Mouse (Mus musculus) MEL-GATA-1-ER (cell line): ENCODE data around the gene Tcte1.

ENCODE experiments used
- DNase-seq: peaks from one replicate; pipeline ENCODE4 v3.0.0-alpha.2; 2012; ENCODE audit warnings: low read depth; ENCODE audit errors: extremely low read depth

Gene Tcte1

DNA sequence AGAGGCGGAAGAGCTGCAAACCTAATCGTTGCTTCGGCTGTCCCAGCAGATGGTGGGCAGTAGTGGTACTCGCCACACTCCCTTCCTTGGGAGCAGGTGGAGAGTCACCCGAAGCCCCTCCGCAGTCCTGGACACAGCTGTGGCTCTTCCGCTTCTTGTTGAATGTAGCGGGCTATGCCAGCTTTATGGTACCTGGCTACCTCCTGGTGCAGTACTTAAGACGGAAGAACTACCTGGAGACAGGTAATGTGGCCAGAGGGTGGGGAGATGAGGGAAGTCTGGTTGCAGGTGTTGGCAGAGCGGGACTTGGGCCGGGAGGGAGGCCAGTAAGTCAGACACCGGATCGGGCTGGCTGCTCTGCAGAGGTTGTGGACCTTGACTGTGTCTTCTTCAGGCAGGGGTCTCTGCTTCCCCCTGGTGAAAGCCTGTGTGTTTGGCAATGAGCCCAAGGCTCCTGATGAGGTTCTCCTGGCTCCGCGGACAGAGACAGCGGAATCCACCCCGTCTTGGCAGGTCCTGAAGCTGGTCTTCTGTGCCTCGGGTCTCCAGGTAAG, 41.4 kb downstream of the Tcte1 start:
- DNase-seq: no peak

DNA sequence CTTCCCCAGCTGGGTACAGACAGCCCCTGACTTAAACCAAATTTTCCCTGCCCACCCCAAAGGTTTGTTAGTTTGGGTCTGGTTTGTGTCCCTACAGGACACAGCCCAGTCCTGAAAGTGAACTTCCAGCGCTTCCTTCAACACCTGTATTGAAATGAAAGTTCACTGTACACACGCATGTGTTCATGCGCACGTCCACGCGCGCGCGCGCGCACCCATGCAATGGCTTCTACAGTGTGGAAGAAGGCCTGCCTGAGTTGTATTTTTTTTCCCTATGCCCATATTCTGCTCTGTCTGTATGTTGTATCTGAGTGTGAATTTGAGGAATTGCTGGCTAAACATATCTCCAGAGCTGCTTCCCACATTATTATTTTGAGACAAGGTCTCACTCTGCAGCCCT, 41.9 kb downstream of the Tcte1 start:
- DNase-seq: no peak

DNA sequence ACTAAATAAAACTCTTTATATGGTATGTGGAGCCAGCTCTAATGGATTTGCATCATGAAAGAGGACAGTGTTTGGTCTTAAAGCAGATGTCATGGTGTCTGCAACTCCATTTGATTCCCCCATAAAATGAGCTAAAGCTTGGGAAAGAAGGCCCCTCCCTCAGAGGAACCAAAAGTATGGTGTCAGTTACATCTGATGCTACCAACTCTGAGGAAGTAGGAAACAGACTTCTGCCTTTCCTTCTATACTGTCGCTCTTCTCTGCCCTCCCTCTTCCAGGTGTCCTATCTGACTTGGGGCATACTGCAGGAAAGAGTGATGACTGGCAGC, 42.8 kb downstream of the Tcte1 start:
- no peak for DNase-seq

DNA sequence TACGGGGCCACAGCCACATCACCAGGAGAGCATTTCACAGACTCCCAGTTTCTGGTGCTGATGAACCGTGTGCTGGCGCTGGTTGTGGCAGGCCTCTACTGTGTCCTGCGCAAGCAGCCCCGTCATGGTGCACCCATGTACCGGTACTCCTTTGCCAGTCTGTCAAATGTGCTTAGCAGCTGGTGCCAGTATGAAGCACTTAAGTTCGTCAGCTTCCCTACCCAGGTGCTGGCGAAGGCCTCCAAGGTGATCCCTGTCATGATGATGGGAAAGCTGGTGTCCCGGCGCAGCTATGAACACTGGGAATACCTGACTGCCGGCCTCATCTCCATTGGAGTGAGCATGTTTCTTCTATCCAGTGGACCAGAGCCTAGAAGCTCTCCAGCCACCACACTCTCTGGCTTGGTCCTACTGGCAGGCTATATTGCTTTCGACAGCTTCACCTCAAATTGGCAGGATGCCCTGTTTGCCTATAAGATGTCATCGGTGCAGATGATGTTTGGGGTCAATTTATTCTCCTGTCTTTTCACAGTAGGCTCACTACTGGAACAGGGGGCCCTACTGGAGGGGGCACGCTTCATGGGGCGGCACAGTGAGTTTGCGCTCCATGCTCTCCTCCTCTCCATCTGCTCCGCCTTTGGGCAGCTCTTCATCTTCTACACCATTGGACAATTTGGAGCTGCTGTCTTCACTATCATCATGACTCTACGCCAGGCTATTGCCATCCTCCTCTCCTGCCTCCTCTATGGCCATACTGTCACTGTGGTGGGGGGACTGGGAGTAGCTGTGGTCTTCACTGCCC, 43.3 kb downstream of the Tcte1 start:
- DNase-seq: no peak

DNA sequence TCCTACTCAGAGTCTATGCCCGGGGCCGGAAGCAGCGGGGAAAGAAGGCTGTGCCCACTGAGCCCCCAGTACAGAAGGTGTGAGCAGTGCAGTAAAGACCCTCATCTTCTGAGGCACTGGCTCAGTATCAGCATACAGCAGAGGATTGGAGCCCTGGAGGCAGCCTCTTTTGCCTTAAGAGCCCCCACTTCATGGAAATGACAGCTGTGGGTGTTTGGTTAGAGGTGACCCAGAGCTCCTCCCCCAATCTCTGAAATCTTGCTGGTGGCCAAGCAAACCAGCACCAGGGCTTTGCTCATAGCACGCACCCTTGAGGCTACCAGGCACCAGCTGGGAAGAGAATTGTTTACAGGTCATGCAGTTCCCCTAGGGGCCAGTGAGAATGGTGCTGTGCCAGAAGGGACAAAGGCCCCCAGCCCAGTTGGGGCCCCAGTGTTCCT, 43.9 kb downstream of the Tcte1 start:
- no peak for DNase-seq

DNA sequence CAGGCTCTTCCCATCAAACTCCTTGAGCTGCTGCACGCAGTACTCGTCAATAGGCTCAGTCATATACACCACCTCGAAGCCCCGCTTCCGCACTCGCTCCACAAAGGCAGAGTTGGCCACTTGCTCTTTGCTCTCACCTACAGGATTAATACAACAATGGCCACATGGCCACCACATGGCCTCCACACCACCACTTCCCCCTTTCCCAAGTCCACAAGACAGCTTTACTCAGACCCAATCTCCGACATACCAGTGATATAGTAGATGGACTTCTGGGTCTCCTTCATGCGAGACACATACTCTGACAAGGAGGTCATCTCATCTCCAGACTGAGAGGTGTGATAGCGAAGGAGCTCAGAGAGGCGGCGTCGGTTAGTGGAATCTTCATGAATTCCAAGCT, 45.8 kb downstream of the Tcte1 start:
- DNase-seq: no peak

DNA sequence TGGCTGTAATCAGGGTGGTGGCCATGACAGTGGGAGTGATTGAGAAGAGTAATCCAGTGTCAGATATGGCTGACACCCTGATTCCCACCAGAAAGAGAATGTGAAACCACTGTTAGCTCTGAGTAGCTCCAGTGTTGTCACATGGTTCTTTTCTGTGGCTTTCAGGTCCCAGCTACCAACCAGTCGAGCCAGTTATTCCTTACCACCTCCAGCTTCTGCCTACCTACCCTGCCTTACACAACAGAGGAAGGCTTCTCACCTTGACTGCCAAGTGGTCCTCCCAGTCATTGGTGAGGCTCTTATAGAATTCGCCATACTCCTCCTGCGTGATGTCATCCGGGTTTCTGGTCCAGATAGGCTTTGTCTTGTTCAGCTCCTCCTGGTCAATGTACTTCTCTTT, 46.8 kb downstream of the Tcte1 start:
- DNase-seq: no peak

DNA sequence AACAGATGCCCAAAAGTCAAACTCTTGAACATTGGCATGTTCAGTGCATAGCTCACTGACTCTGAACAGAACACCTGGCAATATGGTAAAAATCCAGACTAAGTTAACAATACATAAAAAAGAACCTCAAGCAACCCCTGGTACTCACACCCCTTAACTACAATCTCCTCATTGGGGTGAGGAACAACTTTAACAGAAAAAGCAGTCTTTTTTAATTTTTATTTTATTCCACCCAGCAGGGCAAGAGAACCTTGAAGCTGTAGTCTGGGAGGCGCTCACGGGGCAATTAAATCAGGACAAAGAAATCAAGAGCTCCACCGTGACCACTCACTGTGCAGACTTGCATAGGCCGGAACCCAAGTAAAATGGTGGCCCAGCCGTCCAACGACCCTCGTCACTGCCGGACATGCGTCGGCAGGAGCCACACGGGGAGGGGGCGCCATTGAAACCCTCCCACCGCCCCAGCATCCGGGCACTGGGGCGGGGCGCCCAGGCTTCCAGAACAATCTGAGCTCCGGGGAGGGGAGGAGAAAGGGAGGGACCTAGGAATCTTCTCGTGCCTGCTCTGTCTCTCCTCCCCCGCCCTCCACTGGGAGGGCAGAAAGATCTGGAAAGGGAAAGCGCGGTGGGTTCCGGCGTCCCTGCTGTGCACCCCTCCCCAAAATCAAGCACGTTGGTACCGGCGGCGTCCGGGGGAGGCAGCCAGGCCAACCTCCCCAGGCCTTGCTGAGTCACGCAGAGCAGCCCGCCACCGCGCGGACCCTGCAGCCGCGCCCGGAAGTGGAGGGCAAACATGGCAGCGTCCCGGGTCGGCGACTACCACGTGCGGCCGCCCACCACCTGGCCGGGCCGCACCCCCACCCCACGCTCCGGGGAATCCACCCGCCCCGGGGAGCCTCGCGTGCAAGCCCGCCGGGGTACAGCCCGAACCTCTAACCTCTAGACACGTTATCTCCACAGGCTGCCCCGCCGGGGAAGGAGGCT, 49.2 kb downstream of the Tcte1 start:
- DNase-seq: no peak

DNA sequence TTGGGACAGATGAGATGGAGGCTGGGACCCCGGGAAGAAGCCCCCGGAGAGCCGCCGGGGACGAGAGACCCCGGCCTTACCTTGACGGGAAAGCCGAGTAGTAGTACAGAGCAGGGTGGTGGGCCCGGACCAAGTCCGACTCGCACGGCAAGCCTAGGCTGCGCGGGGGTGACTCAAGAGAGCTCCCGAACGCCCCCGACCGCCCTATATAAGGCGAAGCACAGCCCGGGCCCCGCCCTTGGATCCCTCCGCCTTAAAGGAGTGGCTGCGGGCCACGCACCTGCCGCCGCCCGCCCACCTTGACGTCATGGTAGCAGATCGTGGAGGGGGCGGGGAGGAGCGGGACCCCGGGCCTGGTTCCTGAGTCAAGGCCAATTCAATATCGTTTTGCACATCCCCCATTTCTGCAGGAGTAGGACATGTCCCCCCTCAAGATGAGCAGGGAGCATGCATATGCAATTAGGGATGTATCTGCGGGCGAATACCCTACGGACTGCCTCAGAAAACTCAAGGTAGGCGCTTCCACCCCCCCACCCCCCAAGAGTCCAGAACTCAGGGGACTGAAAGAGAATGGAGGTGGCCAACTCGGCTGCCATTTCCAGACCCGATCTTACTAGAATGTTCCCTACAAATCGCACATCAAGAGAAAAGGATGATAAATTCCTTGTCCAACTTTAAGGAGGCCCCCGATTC, 50.0 kb downstream of the Tcte1 start, which contains the start of gene Hsp90ab1:
Gene Hsp90ab1, minus strand, starts transcription at position 185 of the 693 bp plus-strand sequence.
- peak; percentile 87 for DNase-seq

DNA sequence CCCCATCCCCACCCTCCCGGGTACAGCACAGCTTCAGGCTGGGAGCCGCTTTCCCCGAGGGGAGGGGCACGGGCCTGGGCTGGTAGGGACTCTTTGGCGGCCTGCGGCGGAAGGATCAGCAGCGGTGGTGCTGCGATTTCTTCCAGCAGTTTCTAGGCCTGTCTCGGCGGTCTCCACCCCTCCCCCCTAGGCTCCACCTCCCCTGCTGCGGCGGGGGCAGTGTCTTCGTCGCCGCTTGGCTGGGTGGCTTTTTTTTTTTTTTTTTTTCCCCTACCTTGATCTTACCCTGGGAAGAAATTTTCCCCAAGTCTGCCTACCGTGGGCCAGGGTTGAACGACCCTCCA, 50.5 kb downstream of the Tcte1 start:
- DNase-seq: peak; percentile 89

DNA sequence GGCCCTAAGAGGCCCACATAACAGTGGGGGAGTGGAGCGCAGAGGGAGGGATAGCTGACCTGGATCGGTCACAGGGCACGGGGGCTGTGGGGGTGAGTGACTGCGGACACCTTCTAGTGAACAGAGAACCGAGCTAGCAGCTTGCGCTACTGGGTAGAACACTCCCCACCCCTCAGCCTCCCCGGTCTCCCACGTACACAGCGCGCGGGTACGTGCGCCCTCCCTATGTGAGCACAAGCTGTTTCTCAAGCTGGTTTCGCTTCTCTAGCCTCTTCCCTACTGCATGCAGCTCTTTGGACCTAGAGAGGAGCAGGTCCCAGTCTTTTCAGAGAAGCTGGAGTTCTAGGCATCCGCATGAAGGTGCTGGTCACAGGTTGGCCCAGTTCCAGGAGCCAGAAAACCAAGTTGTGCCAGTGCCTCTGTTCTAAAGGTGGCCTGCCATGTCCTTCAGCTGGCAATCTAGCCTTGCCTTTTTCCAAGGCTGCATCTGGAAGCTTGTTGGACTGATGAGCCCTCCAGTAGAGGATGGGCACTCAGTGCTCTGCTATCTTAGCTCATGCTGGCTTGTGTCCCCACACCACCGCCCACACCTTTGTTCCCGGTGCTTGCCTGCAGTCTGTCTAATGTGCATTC, 51.0 kb downstream of the Tcte1 start:
- no peak for DNase-seq

DNA sequence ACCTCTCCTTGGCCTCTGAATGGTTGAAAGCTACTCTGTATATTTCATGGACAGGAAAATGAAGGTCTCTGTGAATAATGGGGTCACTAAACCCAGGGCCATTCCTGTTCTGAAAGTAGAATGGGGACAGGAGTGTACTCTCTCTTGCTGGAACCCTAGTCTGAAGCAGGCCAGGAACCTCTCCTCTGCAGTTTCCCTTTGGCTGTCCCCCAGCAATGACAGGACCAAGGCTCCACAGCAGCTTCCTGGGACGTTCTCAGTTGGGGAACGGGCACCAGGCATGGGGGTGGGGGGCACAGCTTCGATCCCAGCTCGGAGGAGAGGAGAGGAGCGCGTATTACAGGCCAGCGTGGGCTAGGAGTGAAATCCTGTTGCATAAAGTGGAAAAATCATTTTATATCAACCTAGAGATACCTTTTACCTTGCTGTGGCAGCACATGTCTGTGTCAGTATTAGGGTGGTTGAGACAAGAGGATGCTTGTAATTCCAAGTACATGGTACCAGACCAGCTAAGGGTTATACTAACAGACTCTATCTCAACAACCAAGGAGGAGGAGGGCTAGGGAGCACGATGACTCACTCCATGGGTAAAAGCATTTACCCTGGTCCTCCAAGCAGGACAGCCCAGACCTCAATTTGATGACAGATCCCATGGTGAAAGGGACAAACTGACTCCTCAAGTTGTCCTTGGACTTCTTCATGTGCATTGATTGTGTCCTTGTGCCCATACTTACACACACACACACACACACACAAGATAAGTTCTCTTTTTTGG, 52.1 kb downstream of the Tcte1 start:
- no peak for DNase-seq

DNA sequence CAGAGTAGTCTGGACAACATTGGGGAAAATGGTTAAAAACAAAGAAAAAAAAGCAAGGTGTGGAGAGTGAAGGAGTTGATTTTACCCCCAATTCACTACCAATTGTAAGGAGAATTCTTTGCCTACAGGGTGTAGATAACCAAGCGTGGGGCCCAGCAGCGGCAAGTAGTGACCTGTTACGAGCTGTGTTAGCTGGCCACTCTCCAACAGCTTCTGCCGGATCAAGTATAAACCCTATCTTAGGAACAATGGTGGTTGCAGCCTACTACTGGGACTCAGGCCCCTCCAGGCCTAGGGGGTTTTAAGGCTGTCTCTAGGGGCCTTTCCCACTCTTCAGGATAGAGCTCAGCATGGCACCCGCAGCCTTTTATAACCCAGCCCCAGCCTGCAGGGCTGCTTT, 55.0 kb downstream of the Tcte1 start:
- no peak for DNase-seq

DNA sequence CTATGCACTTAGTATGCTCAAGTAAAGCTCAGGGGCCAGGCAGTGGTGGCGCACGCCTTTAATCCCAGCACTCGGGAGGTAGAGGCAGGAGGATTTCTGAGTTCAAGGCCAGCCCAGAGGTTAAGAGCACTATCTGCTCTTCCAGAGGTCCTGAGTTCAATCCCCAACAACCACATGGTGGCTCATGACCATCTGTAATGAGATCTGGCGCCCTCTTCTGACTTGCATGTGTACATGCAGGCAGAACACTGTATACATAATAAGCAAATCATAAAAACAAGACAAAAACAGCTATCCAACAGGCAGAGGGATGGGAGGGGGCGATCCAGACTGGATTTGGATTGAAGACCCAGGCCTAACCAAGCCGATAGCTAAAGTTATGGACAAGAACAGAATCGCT, 55.6 kb downstream of the Tcte1 start:
- no peak for DNase-seq

DNA sequence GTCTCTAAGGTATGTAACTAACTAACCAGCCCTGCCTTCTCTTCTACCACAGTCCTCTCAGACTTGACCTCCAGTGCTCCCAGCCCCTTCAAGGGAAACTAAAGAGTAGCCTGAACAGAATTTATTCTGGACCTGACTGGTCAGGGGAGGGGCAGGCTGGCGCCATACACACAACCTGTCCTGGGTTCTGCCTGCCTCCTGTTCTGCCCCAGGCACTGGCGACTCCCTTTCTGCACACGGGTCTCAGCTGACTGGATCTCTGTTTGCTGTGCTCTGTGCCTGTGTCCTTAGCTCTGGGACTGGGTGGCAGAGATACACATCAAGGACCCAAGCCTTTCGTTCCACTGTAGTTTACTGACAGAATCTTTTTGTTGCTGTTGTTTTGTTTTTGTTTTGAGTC, 56.3 kb downstream of the Tcte1 start:
- no peak for DNase-seq

DNA sequence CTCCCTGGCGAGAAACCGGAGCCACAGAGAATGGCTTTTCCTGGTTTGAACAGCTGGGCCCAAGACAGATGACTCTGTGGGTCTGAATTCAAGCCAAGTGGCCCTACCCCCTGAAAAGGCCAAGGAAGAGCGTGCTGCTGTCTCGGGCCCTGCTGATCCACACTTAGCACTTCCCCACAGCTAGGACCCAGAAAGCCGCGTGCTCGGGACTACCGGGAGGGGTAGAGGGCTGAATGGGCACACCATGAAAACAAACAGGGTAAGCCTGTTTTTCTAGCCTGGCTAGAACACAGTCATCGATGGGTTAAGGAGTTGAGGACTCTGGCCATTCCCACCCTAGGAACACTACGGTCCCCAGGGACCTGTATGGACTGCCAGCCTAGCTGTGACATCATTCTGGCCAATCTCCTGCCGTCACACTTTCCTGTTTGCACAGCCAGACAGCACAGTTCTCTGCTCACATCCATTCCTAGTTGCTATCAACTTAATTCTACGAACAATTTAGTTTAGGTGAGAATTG, 57.8 kb downstream of the Tcte1 start:
- DNase-seq: no peak

DNA sequence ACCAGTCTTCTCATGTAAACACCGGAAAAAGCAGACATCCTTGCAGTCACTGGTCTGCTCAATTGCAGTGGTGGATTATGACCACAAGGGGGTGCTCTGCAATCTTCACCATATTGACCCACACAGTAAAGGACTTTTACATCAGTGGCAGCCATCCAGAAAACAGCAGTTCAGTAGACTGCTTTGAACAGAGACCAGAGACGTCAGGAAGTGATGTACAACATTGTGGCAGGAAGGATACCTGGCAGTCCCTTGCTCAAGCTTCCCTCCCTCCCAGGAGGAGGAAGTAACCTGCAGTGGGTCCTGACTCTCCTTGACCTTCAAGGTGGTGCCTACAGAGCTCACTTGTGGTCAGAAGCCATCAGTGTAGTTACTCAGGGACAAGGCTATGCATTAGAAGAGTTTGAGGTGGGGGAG, 58.3 kb downstream of the Tcte1 start:
- no peak for DNase-seq

DNA sequence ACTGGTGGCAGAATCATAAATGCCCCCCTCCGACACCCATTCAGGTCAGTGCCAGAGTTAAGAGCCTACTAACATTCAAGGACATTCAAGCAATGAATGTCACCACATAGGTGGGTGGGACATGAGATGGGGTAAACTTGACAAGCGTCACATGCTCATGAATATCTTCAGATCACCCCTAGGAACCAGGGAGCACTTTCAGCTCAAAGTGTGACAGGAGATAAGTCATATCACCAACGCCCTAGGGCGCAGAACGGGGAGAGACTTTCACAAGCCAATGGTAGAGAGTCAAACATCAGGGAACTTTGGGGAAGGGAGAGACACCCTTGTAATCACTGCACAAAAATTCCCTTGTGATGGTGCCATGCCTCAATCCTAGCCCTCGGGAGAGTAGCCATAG, 59.0 kb downstream of the Tcte1 start:
- no peak for DNase-seq

DNA sequence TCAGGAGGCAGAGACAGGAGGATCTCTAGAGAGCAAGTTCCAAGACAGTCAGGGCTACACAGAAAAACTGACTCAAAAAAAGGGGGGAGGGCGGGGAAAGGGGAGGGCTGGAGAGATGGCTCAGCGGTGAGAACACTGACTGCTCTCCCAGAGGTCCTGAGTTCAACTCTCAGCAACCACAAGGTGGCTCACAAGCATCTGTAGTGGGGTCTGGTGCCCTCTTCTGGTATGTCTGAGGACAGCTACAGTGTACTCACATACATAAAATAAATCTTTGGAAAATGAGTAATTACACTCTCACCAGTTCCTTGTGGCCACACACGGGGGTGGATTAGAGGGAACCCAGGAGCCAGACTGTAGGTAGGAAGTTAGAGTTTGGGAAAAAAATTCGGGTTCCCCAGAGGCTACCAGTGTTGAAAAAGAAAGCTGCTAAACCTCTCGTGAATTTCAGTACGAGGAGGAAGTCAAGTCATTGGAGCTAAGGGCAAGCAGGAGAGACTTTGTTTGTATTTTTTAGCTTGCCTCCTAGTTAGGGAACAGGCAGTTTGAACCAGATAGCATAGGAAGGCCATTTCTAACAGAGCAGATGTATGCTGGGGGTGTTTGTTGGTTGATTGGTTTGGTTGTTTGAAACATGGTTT, 59.6 kb downstream of the Tcte1 start:
- DNase-seq: no peak
